Mouse (Mus musculus) limb, embryonic 10.5 days (tissue): ENCODE results near the gene Gfm2. TPM values are rescaled to one million over a fixed set of nuclear protein-coding genes. Genes with fewer than 3 reads are reported as not detected.

ENCODE experiments used
- DNase-seq: peaks from one replicate; pipeline ENCODE4 v3.0.0-alpha.2; 2017; ENCODE audit warnings: low spot score
- H3K27ac ChIP-seq: fragments of 300-500 bp; sonication (generic); 2 replicates; pipeline ENCODE4 v1.5.1; 2016; ENCODE audit warnings: mild to moderate bottlenecking
- H3K27me3 ChIP-seq: fragments of 300-500 bp; sonication (generic); 2 replicates; pipeline ENCODE4 v1.6.1; 2016; ENCODE audit warnings: low read depth, mild to moderate bottlenecking; ENCODE audit not compliant: poor library complexity, severe bottlenecking
- H3K36me3 ChIP-seq: fragments of 300-500 bp; sonication (generic); 2 replicates; pipeline ENCODE4 v1.6.1; 2016; ENCODE audit warnings: mild to moderate bottlenecking, moderate library complexity
- H3K4me1 ChIP-seq: fragments of 300-500 bp; sonication (generic); 2 replicates; pipeline ENCODE4 v1.6.1; 2016
- H3K4me3 ChIP-seq: fragments of 300-500 bp; sonication (generic); 2 replicates; pipeline ENCODE4 v1.5.1; 2016; ENCODE audit warnings: mild to moderate bottlenecking, moderate library complexity
- H3K9me3 ChIP-seq: fragments of 300-500 bp; sonication (generic); replicated peaks from 2 replicates; pipeline ENCODE4 v1.6.1; 2016; ENCODE audit warnings: mild to moderate bottlenecking
- WGBS: fragments of 180-500 bp; shearing (Covaris S2); methylation state at CpG from one replicate; pipeline ENCODE4 v1.1.7; 2016; 5-methylcytosine and 5-hydroxymethylcytosine counted together
- polyA plus RNA-seq: library from polyadenylated mRNA; unstranded; fragments of >200 nt; fragmentation: Nextera tagmentation; extraction: Ambion mirVana; gene quantifications from 2 replicates; pipeline ENCODE4 v1.2.1, GENCODE M21; 2016

The Gfm2 gene
- polyA plus RNA-seq, 1 experiment from 2014 or later = 41.5 TPM

GRCm38 (mm10) chr13:97175520-97176264, 38.0 kb downstream of the Gfm2 start:
- Histone ChIP-seq H3K27me3 (no peaks in the 10 kb centered on the region), H3K9me3 (no peaks in the 10 kb centered on the region), H3K27ac (no peak overlapping the region), H3K36me3 (peaks cover 93% of the 10 kb centered on the region), H3K4me3 (no peak overlapping the region), H3K4me1 (no peaks in the 10 kb centered on the region)
- no peak for DNase-seq
- 88% methylated on average over 10 of the region's 10 CpGs for WGBS

GRCm38 (mm10) chr13:97176731-97177130, 39.0 kb downstream of the Gfm2 start:
- DNase-seq = no peak
- 91% methylated on average over 5 of the region's 5 CpGs for WGBS
- Histone ChIP-seq H3K4me3 (no peak overlapping the region), H3K4me1 (no peaks in the 10 kb centered on the region), H3K36me3 (peaks cover 89% of the 10 kb centered on the region), H3K27ac (no peak overlapping the region), H3K27me3 (no peaks in the 10 kb centered on the region), H3K9me3 (no peaks in the 10 kb centered on the region)

DNA sequence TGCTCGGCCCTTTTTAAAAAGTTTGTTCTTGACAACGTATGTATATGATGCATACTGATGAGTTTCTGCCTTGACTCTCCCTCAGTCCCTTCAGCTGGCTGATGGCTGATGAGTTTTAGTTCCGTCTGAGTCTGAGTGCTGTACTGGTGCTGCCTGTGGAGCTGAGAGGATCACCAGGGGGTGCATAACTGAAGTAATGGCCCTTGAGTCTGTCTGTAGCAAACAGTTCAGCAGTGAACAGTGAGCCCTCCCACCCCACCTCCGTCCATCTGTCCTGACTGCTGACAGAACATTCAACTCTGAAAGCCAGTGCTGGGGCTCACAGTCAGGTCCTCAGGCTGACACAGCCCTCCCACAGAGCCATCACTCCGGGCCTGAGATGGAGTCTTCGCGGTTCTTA, 41.2 kb downstream of the Gfm2 start:
- 84% methylated on average over 7 of the region's 7 CpGs for WGBS
- H3K36me3 ChIP-seq = peaks cover 75% of the 10 kb centered on the region
- no peak for DNase-seq
- H3K27ac ChIP-seq = no peak overlapping the region
- no peaks in the 10 kb centered on the region for H3K9me3 ChIP-seq
- no peak overlapping the region for H3K4me3 ChIP-seq
- H3K4me1 ChIP-seq = no peaks in the 10 kb centered on the region
- H3K27me3 ChIP-seq = no peaks in the 10 kb centered on the region

DNA sequence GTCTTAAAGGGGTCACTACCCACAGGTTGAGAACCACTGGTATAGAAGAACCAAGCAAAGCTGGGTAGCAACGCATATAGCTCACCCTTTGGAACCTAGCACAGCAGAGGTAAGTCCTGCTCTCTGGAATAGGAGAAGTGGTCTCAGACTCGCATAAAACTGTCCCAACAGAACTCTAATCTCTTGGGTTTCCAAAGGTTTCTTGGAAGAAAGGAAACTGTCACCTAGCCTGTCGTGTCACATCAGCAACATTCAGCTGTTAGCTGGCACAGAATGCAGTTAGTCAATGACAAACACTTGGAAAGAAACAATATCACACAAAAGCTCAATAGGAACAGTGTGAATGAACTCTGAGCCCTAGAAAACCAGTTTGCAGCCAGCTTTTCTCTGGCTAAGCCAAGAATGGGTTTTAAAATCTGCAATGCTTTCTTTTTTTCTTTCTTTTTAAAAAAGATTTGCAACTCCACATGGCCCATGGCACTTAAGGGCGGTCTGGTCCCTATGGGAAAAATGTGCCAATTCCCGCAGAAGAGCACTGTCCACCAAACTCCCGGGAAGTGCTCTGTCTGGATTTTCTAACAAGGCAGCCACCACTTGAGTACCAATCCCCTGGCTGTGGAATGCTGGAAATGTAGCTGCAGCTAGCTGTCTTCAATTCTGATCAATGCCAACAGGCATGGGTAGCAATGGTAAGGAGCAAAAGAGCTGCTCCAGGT, 42.5 kb downstream of the Gfm2 start:
- H3K36me3 ChIP-seq = peaks cover 64% of the 10 kb centered on the region
- DNase-seq = no peak
- WGBS = 80% methylated on average over 6 of the region's 6 CpGs
- no peaks in the 10 kb centered on the region for H3K27me3 ChIP-seq
- no peak overlapping the region for H3K27ac ChIP-seq
- no peaks in the 10 kb centered on the region for H3K4me1 ChIP-seq
- no peaks in the 10 kb centered on the region for H3K9me3 ChIP-seq
- H3K4me3 ChIP-seq = no peak overlapping the region

DNA sequence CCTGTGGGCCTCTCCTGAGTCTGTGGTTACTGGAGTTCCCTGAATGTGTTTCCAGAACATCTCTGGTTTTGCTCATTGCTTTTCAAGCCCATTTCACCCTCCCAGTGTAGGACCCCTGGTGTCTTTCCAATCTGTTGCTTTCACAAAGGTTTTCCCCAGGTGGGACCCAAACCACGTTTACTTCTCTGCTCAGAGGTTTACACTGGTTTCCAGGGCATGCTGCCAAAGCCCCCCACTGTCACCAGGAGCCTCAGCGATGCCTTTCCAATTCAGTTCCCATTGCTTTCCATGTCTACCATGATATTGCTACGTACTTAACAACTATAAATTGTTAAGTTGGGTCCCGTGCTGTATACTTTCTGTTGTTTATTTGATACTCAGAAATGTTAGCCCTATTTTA, 45.1 kb downstream of the Gfm2 start:
- no peak for DNase-seq
- H3K4me3 ChIP-seq = no peak overlapping the region
- H3K4me1 ChIP-seq = no peaks in the 10 kb centered on the region
- H3K9me3 ChIP-seq = no peaks in the 10 kb centered on the region
- no peaks in the 10 kb centered on the region for H3K27me3 ChIP-seq
- peaks cover 41% of the 10 kb centered on the region for H3K36me3 ChIP-seq
- no peak overlapping the region for H3K27ac ChIP-seq
- 81% methylated on average over 4 of the region's 4 CpGs for WGBS

DNA sequence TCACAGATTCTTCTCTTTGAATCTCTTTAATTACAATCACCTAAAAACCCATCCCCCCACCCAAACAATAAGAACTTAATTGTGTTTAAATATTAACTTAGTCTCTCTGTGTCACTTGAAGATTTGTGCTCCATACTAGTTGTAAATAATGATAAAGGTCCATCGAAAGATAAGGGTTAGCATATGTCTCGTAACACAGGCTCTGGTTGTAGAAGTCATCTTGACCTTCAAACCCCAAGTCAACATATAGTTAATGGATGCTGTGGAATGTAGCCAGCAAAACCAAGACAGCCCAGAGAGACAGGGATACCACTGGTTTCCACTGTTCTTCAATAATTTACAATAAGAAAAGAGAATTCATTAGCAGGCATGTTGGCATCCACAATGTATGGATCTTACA, 46.4 kb downstream of the Gfm2 start:
- Histone ChIP-seq H3K4me3 (no peak overlapping the region), H3K4me1 (no peaks in the 10 kb centered on the region), H3K27me3 (no peaks in the 10 kb centered on the region), H3K27ac (no peak overlapping the region), H3K9me3 (no peaks in the 10 kb centered on the region), H3K36me3 (peaks cover 28% of the 10 kb centered on the region)
- no peak for DNase-seq
- WGBS = 97% methylated on average over 2 of the region's 2 CpGs

DNA sequence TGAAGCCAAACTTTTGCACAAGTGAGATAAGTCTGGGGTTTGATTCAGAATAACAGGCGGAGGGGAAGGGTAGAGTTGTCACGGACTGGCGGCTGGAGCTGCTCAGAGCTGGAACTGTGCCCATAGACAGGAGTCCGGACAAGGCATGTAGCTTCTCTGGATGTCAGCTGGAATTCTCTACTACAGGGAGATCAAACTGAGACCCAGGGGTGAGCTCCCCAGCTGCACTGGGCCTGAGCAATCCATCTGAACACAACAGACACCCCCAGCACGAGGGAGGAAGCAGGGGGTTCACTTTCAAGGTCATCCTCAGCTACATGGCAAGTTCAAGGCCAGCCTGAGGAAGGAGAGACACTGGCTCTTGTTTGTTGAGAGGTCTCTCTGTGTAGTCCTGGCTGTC, 46.9 kb downstream of the Gfm2 start:
- no peak for DNase-seq
- Histone ChIP-seq H3K4me1 (no peaks in the 10 kb centered on the region), H3K4me3 (no peak overlapping the region), H3K9me3 (no peaks in the 10 kb centered on the region), H3K27ac (no peak overlapping the region), H3K36me3 (peaks cover 23% of the 10 kb centered on the region), H3K27me3 (no peaks in the 10 kb centered on the region)
- WGBS = 89% methylated on average over 5 of the region's 5 CpGs

DNA sequence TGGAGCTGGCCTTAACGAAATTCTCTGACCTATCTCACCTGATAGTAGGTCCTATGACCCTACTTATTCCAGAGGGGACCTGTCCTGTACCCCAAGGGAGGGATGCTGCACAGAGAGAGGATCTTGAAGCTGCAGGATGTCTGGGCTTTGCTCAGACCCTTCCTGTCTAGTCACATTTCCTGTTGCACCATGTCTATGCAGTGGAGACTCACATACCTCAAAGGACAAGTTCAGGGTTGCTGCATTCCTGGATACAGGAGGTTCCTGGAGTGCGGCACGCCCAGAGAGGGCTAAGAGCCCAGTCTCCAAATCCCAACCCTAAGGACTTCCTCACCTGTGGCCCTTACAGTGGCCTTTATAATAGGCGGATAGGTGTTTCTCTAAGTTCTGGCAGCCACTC, 48.6 kb downstream of the Gfm2 start:
- Histone ChIP-seq H3K36me3 (peaks cover 10% of the 10 kb centered on the region), H3K9me3 (no peaks in the 10 kb centered on the region), H3K4me1 (no peaks in the 10 kb centered on the region), H3K27me3 (no peaks in the 10 kb centered on the region), H3K27ac (no peak overlapping the region), H3K4me3 (no peak overlapping the region)
- DNase-seq = no peak
- 84% methylated on average over 4 of the region's 4 CpGs for WGBS

DNA sequence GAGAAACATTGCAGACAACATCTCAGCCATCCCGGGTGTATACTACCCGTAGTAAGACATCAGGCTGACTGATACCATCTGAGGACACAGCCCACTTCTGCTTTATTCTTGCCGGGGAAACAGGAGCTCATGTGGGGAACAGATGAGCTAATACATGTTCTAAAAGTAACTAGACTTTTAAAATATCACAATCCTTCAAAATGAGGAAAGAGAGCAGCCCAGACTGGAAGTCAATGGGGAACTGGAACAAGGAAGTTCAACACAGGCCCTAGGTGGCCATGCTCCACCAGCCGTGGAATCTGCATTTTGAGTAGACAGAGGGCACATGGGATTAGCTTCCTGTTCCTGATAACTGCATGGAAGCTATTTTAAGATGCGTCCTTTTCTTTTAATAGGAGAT, 50.0 kb downstream of the Gfm2 start:
- H3K9me3 ChIP-seq = no peaks in the 10 kb centered on the region
- DNase-seq = no peak
- no peak overlapping the region for H3K4me3 ChIP-seq
- peaks cover 4% of the 10 kb centered on the region; the same call in 1 of the 2 replicates for H3K36me3 ChIP-seq
- no peaks in the 10 kb centered on the region for H3K27me3 ChIP-seq
- no peak overlapping the region for H3K27ac ChIP-seq
- no peaks in the 10 kb centered on the region for H3K4me1 ChIP-seq
- WGBS = 92% methylated on average over 5 of the region's 5 CpGs

DNA sequence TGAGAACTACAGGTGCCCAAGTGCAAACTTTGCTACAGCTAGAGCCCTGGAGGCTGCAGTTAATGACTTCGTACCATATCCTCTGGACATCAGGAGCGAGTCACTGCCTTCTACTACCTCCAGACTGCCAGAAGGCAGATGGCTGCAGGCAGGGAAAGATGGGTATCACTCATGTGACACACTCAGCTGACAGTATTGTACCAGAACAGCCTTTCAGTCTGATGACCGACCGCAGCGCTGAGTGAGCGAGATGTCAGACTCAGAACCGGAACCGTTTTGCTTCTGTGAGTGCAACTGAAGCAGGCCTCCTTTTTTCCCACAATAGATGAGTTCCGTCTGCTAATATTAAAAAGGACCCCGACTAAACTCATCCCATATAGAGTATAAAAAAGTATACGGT, 54.9 kb downstream of the Gfm2 start:
- 90% methylated on average over 11 of the region's 11 CpGs for WGBS
- no peaks in the 10 kb centered on the region for H3K9me3 ChIP-seq
- H3K27me3 ChIP-seq = 0 out of 2 replicates have a peak, but pooled peaks cover 9% of the 10 kb centered on the region
- H3K27ac ChIP-seq = no peak overlapping the region
- H3K4me1 ChIP-seq = peaks cover 9% of the 10 kb centered on the region
- DNase-seq = no peak
- no peak overlapping the region for H3K4me3 ChIP-seq
- no peaks in the 10 kb centered on the region for H3K36me3 ChIP-seq

- WGBS = 78% methylated on average over 7 of the region's 7 CpGs
- 0 out of 2 replicates have a peak, but pooled peaks cover 9% of the 10 kb centered on the region for H3K27me3 ChIP-seq
- no peaks in the 10 kb centered on the region for H3K36me3 ChIP-seq
- no peak for DNase-seq
- H3K4me3 ChIP-seq = no peak overlapping the region
- H3K27ac ChIP-seq = no peak overlapping the region
- H3K9me3 ChIP-seq = no peaks in the 10 kb centered on the region
- H3K4me1 ChIP-seq = peaks cover 17% of the 10 kb centered on the region
Measured at GRCm38 (mm10) chr13:97193420-97193819, 55.7 kb downstream of the Gfm2 start.

GRCm38 (mm10) chr13:97196186-97196924, 58.6 kb downstream of the Gfm2 start:
- no peak overlapping the region for H3K4me3 ChIP-seq
- no peak for DNase-seq
- no peaks in the 10 kb centered on the region for H3K36me3 ChIP-seq
- H3K27ac ChIP-seq = no peak overlapping the region
- no peaks in the 10 kb centered on the region for H3K9me3 ChIP-seq
- WGBS = 63% methylated on average over 12 of the region's 12 CpGs
- 0 out of 2 replicates have a peak, but pooled peaks cover 9% of the 10 kb centered on the region for H3K27me3 ChIP-seq
- H3K4me1 ChIP-seq = peaks cover 19% of the 10 kb centered on the region

GRCm38 (mm10) chr13:97196925-97197218, 59.1 kb downstream of the Gfm2 start:
- 90% methylated on average over 2 of the region's 2 CpGs for WGBS
- Histone ChIP-seq H3K4me3 (no peak overlapping the region), H3K4me1 (peaks cover 19% of the 10 kb centered on the region), H3K27ac (no peak overlapping the region), H3K27me3 (0 out of 2 replicates have a peak, but pooled peaks cover 9% of the 10 kb centered on the region), H3K9me3 (no peaks in the 10 kb centered on the region), H3K36me3 (no peaks in the 10 kb centered on the region)
- no peak for DNase-seq
